Mouse (Mus musculus): ENCODE measurements around the gene Trim6. TPM values are rescaled to one million over a fixed set of nuclear protein-coding genes. Genes with fewer than 3 reads are reported as not detected.

Trim6 gene
- total RNA-seq, 2 experiments from 2014 or later: 1.2 to 1.7 TPM

Other genes starting within 250 kb of the Trim6 start
- gene Olfr635, start 247.6 kb upstream of the Trim6 start, total RNA-seq (2021): under 1 TPM in 1 of 2 experiments, not detected in 1; 0.05 TPM
- gene Olfr638, start 220.0 kb upstream of the Trim6 start, total RNA-seq (2021): not detected
- under 1 TPM in 1 of 2 experiments, not detected in 1; 0.05 TPM for gene Olfr639, start 201.5 kb upstream of the Trim6 start, total RNA-seq (2021)
- gene Olfr640, start 193.2 kb upstream of the Trim6 start, total RNA-seq (2021): not detected
- not detected for gene Olfr641, start 183.3 kb upstream of the Trim6 start, total RNA-seq (2021)
- gene Olfr642, start 166.1 kb upstream of the Trim6 start, total RNA-seq (2021): not detected
- not detected for gene 4930516K23Rik, start 157.3 kb upstream of the Trim6 start, total RNA-seq (2021)
- not detected for gene Olfr644, start 146.9 kb upstream of the Trim6 start, total RNA-seq (2021)
- not detected for gene Olfr645, start 133.3 kb upstream of the Trim6 start, total RNA-seq (2021)
- not detected for gene Olfr646, start 113.9 kb upstream of the Trim6 start, total RNA-seq (2021)
- gene Ubqln5, start 89.0 kb upstream of the Trim6 start, total RNA-seq (2021): not detected
- gene Olfr643, start 81.4 kb upstream of the Trim6 start, total RNA-seq (2021): not detected
- not detected for gene Ubqln3, start 75.5 kb upstream of the Trim6 start, total RNA-seq (2021)
- not detected for gene Ubqlnl, start 68.2 kb upstream of the Trim6 start, total RNA-seq (2021)
- gene Olfm5, start 54.0 kb upstream of the Trim6 start, total RNA-seq (2021): not detected
- gene Olfr648, start 35.4 kb upstream of the Trim6 start, total RNA-seq (2021): under 1 TPM in 1 of 2 experiments, not detected in 1; 0.11 TPM
- gene Olfr649, start 22.8 kb upstream of the Trim6 start, total RNA-seq (2021): not detected
- gene Trim34a, start 25.7 kb downstream of the Trim6 start, total RNA-seq (2021): 1 to 10 TPM; 3.2 TPM
- gene Trim5, start 69.3 kb downstream of the Trim6 start, total RNA-seq (2021): 1 to 10 TPM; 1.7 to 2.1 TPM
- 1 to 10 TPM; 5.9 to 7.5 TPM for gene Trim12a, start 96.7 kb downstream of the Trim6 start, total RNA-seq (2021)
- under 1 TPM; 0.16 to 0.21 TPM for gene Trim34b, start 110.7 kb downstream of the Trim6 start, total RNA-seq (2021)
- 1 to 10 TPM; 3.8 to 4.2 TPM for gene Trim12c, start 134.6 kb downstream of the Trim6 start, total RNA-seq (2021)
- gene Trim30b, start 151.1 kb downstream of the Trim6 start, total RNA-seq (2021): under 1 TPM in 1 of 2 experiments, not detected in 1; 0.11 TPM
- gene Trim30c, start 182.0 kb downstream of the Trim6 start, total RNA-seq (2021): not detected
- 1 to 10 TPM; 1.4 to 1.8 TPM for gene Trim30a, start 246.4 kb downstream of the Trim6 start, total RNA-seq (2021)

Data from heart, postnatal 4 days (tissue).